Mouse (Mus musculus): ENCODE data around the gene Syt1.

DNA sequence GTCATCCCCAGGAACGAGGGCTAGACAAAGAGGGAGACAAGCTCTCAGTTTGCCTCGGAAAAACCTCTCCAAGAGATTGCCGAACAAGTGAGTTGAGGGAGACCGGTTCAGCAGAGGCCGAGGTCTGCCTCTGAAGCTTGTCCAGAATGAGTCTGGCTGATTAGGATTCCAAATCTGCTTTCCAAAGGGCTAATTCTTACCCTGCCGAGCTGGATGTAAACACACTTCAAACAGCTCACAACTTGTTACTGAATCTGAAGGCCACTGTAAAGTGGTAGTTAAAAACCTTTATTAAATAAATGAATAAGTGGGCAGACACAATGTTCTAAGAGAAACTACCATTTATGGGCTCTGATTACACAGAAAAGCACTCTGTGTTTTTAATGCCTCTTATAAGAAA is 491.6 kb downstream of the Syt1 start:
- no peak for TF ChIP-seq CTCF (IDR thresholded peaks at IDR 0.05; ENCODE audit: extremely low read depth, insufficient read length, insufficient replicate concordance, low read depth, low read length)
- no peak for TF ChIP-seq POLR2A (IDR thresholded peaks at IDR 0.05; ENCODE audit: low read depth, low read length)
